Mouse (Mus musculus): ENCODE measurements around the gene Bfsp2. TPM values are rescaled to one million over a fixed set of nuclear protein-coding genes. Genes with fewer than 3 reads are reported as not detected.

The Bfsp2 gene
- polyA plus RNA-seq, 1 experiment from 2014 or later = 0.53 TPM

DNA sequence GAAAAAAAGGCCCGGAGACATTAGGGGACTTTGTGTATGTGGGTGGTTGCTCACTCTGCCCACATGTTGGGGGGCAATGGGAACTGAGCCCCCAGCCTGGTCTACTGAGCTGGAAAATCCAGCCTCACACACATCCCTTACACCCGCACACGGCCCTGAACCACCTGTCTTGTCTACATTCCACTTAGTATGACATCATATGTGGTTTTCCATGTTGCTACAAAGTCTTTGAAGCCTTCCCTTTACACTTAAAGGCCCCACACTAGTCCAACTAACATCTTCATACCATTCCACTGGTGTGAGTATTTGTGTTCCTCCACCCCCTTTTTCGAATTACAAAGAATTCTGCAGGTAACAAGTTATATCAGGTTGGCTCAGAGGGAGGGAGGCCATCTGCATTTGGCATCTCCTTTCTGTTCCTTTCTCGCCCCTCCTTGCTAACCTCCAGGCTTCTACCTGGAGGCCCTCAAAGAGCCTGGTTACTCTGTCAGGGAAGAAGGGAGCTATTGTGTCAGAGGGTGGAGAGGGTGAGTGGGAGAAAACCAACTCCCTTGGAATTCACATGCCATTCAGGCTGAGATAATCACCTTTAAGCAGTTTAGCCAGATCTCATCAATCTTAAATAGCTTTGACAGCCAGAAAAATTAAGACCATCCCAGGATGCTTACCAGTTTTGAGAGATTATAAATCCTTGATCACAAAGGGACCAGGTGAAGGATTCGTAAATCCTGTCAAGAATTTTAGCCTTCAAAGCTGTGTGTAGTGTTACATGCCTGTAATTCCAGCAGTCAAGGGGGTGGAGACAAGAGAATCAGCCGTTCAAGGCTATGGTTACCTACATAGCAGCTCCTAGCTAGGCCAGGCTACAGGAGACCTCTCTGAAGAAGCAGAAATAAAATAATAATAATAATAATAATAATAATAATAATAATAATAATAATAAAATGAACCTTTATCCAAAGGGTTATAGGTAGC, 103.6 kb downstream of the Bfsp2 start:
- ATAC-seq (ENCODE audit: insufficient read depth, low FRiP score, low read depth) = no peak
- Histone ChIP-seq H3K27ac (peak overlapping the region; percentile 28; the same call in 1 of the 2 replicates), H3K4me3 (replicated peaks) (no peak overlapping the region), H3K36me3 (no peaks in the 10 kb centered on the region), H3K9ac (no peak overlapping the region), H3K9me3 (no peaks in the 10 kb centered on the region), H3K4me2 (no peak overlapping the region), H3K4me1 (no peaks in the 10 kb centered on the region), H3K27me3 (replicated peaks) (no peaks in the 10 kb centered on the region)
- WGBS = 53% methylated on average over 7 of the region's 7 CpGs

Other genes starting within 250 kb of the Bfsp2 start
- 195 and 466 TPM in 2 replicates for gene Trf, start 250.0 kb downstream of the Bfsp2 start, polyA plus RNA-seq (2015; fragmentation: Nextera tagmentation; extraction: Ambion mirVana)
- gene 1300017J02Rik, start 175.3 kb downstream of the Bfsp2 start, polyA plus RNA-seq (2015; fragmentation: Nextera tagmentation; extraction: Ambion mirVana) = 3.2 and 6.6 TPM in 2 replicates
- gene Topbp1, start 175.2 kb downstream of the Bfsp2 start, polyA plus RNA-seq (2015; fragmentation: Nextera tagmentation; extraction: Ambion mirVana) = 55.9 and 62.2 TPM in 2 replicates
- 90.6 and 98.6 TPM in 2 replicates for gene Cdv3, start 114.6 kb downstream of the Bfsp2 start, polyA plus RNA-seq (2015; fragmentation: Nextera tagmentation; extraction: Ambion mirVana)